Mouse (Mus musculus) spleen, postnatal 4 days (tissue): ENCODE measurements around the gene Gm7137.
"Not testable (repeated sequence)": the region's sequence is repeated elsewhere in the genome, so short reads cannot be mapped to it uniquely, and the experiment has no call there.

ENCODE experiments used
- DNase-seq, 2 experiments: peaks; one replicate each; pipeline ENCODE4 v3.0.0; 2022; ENCODE audit warnings: low spot score in 2 of 2

Gm7137 gene

DNA sequence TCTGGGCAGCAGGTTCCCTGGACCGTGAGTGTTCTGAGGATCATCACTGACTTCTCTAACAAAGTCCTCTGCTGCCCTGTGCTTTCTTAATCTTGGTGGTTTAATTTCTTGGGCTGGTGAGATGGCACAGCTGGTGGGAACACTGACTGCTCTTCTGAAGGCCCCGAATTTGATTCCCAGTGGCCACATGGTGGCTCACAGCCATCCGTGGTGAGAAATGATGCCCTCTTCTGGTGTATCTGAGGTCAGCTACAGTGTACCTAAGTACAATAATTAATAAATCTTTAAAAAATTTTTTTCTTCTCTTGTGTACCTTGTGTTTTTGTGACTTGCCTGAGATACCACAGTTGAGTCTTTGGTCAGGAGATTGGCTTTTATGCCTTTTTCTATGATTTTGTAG lies 35.7 kb downstream of the Gm7137 start:
- not testable (repeated sequence) for DNase-seq

DNA sequence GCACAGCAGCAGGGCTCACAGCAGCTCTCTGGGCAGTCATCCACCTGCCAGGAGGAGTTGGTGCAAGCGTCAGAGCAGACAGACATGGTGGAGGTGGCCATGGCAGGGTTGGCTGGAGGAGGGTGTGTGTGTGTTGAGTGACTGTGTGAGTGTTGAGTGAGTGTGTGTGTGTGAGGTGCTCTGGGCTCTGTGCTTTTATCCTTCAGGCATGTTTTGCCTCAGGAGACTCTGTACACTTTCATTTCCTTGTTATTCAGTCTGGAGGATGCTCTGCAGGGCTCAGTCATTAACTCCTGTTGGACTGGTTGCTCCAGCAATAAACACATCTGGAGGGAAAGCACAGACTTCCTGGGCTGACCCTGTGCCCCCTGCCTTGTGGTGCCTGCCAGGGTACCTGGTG lies 36.7 kb downstream of the Gm7137 start, which contains the start of gene Gm9736:
Gene Gm9736 (minus strand): TSS at position 101 of the 400 bp plus-strand sequence.
- not testable (repeated sequence) for DNase-seq

DNA sequence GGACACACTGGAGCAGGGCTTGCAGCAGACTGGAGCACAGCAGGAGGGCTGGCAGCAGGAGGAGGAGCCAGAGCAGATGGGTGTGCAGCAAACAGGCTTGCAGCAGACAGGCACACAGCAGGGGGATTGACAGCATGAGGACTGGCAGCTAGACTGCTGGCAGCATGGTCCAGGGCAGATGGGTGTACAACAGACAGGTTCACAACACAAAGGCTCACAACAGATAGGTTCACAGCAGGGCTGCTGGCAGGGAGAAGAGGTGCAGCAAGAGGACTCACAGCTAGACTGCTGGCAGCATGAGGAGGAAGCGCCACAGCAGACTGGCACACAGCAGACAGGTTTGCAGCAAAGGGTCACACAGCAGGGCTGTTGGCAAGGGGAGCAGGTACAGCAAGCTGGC lies 37.3 kb downstream of the Gm7137 start:
- DNase-seq, result not testable (repeated sequence)

DNA sequence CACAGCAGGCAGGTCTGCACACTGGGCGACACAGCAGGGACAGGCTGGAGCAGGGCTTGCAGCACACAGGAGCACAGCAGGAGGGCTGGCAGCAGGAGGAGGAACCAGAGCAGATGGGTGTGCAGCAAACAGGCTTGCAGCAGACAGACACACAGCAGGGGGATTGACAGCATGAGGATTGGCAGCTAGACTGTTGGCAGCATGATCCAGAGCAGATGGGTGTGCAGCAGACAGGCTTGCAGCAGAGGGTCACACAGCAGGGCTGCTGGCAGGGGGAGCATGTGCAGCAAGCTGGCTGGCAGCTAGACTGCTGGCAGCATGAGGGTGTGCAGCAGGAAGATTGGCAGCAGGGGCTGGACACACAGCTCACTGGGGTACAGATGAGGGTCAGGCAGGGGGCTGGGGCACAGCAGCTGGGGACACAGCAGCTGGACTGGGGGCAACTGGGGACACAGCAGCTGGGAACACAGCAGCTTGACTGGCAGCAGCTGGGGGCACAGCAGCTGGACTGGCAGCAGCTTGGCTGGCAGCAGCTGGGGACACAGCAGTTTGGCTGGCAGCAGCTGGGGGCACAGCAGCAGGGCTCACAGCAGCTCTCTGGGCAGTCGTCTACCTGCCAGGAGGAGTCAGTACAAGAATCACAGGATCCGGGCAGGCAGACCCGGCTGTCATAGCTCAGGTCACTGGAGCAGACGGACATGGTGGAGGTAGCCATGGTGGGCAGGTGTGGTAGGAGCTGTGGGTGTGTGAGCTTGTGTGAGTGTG lies 45.9 kb downstream of the Gm7137 start, which contains the start of gene Gm18596:
Gene Gm18596 (minus strand): TSS at position 715 of the 765 bp plus-strand sequence.
- not testable (repeated sequence) for DNase-seq

DNA sequence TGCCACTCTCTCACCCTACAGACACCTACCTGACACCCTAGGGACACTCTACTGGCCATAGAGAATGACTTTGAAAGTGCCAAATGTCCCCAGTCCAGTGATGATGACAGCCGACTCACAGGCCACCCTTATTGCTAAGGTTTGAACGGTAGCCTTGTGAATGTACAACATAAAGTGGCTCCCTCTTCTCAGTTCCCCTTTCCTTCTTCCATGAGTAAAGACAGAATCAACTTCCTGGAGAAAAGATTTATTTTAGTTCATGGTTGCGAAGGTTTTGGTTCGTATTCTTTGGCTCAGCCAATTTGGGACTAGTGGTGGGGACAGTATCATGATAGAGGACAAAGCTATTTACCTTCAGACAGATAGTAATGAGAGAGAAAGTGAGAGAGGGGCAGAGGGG lies 49.1 kb downstream of the Gm7137 start:
- DNase-seq, result no peak
